Mouse (Mus musculus): ENCODE measurements around the gene Megf8. TPM values are rescaled to one million over a fixed set of nuclear protein-coding genes. Genes with fewer than 3 reads are reported as not detected.

Megf8 gene
- polyA plus RNA-seq, 1 experiment = 69.3 TPM

DNA sequence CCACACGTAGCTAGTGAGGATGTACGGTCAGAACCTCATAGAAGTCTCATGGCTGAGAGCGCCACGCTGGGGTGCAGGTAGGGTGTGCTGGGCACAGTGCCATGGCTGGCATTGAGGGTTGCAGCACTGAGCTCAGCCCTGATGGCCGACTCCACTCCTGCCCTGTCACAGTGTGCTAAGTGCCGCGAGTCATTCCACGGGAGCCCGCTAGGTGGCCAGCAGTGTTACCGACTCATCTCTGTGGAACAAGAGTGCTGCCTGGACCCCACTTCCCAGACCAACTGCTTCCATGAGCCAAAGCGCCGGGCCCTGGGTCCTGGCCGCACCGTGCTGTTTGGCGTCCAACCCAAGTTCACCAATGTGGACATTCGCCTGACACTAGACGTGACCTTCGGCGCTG lies 46.2 kb downstream of the Megf8 start:
- no peak overlapping the region for H3K27ac ChIP-seq (ENCODE audit: insufficient read depth, low read length)
- TF ChIP-seq CTCF (IDR thresholded peaks at IDR 0.05; ENCODE audit: extremely low read depth, insufficient read depth, low read length) (no peak), POLR2A (IDR thresholded peaks at IDR 0.05; ENCODE audit: extremely low read depth, insufficient read depth, low read length) (no peak)

DNA sequence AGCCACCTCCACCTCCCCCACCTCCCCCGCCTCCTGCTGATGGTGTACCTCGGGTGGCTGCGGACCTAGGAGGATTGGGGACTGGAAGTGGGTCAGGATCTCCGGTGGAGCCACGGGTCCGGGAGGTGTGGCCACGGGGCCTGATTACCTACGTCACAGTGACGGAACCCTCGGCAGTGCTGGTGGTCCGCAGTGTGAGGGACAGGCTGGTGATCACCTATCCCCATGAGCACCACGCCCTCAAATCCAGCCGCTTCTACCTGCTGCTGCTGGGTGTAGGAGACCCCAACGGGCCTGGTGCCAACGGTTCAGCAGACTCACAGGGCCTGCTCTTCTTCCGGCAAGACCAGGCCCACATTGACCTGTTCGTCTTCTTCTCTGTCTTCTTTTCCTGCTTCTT lies 46.7 kb downstream of the Megf8 start:
- no peak overlapping the region for H3K4me3 ChIP-seq (ENCODE audit: insufficient read depth, low read length)
- TF ChIP-seq CTCF (IDR thresholded peaks at IDR 0.05; ENCODE audit: extremely low read depth, insufficient read depth, low read length) = no peak
- no peak for TF ChIP-seq POLR2A (IDR thresholded peaks at IDR 0.05; ENCODE audit: extremely low read depth, insufficient read depth, low read length)
- 0 out of 2 replicates have a peak, but pooled peaks cover under 1% of the 10 kb centered on the region for H3K4me1 ChIP-seq (ENCODE audit: control insufficient read depth, insufficient read depth, low read length)
- H3K27ac ChIP-seq (ENCODE audit: insufficient read depth, low read length) = no peak overlapping the region

More for the DNA sequence above, 46.2 kb downstream of the Megf8 start:
- H3K4me3 ChIP-seq (ENCODE audit: insufficient read depth, low read length) = no peak overlapping the region
- no peaks in the 10 kb centered on the region for H3K4me1 ChIP-seq (ENCODE audit: control insufficient read depth, insufficient read depth, low read length)

DNA sequence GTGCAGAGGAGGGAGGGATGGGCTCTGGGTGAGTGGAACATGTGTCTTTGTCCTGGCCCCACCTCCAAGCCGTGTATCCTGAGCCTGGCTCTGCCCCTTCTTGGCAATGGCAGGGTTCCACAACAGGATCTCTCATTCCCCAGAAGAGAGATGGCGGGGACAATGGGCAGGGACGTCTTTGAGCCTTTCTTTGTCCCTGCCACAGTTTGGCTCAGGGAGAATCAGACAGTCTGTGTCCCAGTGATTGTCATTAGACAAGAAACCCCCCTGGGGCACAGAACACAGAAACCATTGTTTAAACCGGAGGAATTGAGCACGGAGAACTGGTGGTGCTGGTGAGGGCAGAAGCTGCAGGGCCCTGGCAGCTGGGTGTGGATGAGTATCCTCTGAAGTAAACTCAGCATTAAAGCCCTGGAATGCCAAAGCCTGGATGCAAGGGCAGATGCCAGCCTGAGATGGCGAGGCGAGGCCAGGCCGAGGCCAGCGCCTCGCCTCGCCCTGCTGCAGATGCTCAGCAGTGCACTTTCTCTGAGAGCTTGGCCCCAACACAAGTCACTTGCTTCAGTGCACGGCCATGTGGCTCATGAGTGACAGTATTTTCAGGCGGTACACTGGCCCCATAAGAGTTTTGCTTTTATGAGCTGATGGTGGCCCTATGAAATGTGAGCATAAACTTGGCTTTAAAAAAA lies 49.1 kb downstream of the Megf8 start:
- no peak for TF ChIP-seq POLR2A (IDR thresholded peaks at IDR 0.05; ENCODE audit: extremely low read depth, insufficient read depth, low read length)
- no peak for TF ChIP-seq CTCF (IDR thresholded peaks at IDR 0.05; ENCODE audit: extremely low read depth, insufficient read depth, low read length)
- Histone ChIP-seq H3K4me1 (ENCODE audit: control insufficient read depth, insufficient read depth, low read length) (0 out of 2 replicates have a peak, but pooled peaks cover 2% of the 10 kb centered on the region), H3K27ac (ENCODE audit: insufficient read depth, low read length) (no peak overlapping the region), H3K4me3 (ENCODE audit: insufficient read depth, low read length) (no peak overlapping the region)

DNA sequence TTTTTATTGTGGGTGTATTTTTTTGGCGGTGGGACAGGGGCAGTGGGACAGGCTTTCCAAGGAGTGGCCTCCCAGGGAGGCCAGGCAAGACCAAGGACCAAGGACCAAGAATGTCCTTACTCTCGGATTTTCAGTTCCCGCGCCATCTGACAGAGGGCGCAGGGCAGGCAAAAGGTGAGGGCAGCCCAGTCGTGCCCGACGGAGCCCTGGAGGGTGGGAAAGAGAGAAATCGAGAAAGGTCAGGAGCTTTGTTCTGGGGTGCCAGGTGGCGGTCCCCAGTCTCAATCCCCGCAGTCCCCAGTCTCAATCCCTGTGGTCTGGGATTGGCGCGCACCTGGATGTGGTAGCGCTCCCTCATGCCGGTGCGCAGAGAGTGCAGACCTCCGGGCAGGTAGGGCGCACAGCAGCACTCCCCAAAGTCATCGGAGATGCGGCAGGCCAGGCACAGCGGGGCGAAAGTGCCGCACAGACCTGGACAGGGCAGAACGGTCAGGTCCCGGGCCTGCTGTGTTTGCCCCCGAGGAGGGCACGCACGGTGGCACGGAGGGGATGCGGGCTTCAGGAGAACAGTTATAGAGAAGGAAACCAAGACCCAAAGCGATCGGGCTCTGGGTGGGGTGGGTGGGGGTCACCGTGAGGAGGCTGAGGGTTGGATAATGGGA lies 50.8 kb downstream of the Megf8 start:
- no peak overlapping the region for H3K4me3 ChIP-seq (ENCODE audit: insufficient read depth, low read length)
- TF ChIP-seq POLR2A (IDR thresholded peaks at IDR 0.05; ENCODE audit: extremely low read depth, insufficient read depth, low read length) (no peak), CTCF (IDR thresholded peaks at IDR 0.05; ENCODE audit: extremely low read depth, insufficient read depth, low read length) (0 out of 2 replicates have a peak, but pooled peaks have one; percentile 17)
- H3K27ac ChIP-seq (ENCODE audit: insufficient read depth, low read length) = no peak overlapping the region
- H3K4me1 ChIP-seq (ENCODE audit: control insufficient read depth, insufficient read depth, low read length) = 0 out of 2 replicates have a peak, but pooled peaks cover 2% of the 10 kb centered on the region

DNA sequence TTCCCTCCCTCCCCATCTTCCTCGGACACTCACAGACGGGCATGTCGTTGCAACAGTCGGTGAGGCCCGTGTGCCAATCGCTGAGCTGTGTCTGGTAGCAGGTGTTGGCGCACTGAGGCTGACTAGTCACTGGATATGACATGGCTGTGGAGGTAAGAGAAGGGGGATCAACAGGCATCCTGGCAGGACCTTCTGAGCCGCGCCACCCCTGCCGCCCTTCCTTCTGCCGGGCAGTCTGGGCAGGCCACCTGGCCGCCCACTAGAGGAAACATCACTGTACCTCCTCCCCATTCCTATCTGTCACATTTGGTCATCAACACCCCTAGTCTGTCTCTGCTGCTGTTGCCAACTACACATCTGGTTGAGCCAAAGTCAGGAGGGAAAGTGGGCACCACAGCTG lies 51.4 kb downstream of the Megf8 start:
- Histone ChIP-seq H3K27ac (ENCODE audit: insufficient read depth, low read length) (no peak overlapping the region), H3K4me1 (ENCODE audit: control insufficient read depth, insufficient read depth, low read length) (0 out of 2 replicates have a peak, but pooled peaks cover 2% of the 10 kb centered on the region), H3K4me3 (ENCODE audit: insufficient read depth, low read length) (no peak overlapping the region)
- no peak for TF ChIP-seq POLR2A (IDR thresholded peaks at IDR 0.05; ENCODE audit: extremely low read depth, insufficient read depth, low read length)
- no peak for TF ChIP-seq CTCF (IDR thresholded peaks at IDR 0.05; ENCODE audit: extremely low read depth, insufficient read depth, low read length)

DNA sequence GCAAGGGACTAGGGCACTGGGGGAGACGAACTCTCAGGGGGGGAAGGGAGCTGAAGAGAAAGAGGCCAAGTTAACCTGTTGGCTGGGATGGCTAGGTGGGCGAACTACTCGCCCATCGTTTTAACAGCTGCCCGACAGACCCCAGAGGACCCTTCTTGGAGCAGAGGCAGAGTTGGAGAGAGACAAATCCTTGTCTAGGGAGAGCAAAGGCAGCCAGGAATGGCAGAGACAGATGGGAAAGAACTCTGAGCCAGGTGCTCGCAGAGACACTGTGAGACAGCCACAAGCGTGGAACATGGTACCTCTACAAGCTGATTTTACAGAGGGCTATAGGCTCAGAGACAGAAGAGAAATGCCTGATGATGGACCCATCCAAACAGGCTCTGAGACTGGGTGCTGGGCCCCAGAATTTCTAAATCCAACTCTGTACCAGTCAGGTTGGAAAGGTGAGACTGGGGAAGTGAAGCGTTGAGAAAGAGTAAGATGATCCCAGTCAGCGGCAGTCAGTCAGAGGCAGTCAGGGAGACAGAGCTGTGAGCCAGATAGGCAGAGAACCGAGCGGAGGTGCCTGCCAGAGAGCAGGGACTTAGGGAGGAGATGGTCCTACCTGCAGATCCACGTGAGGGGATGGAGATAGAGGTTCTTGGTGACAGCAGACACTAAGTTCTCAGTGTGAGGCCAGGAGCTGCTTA lies 52.2 kb downstream of the Megf8 start, which contains the start of gene Cnfn:
Gene Cnfn (minus strand): TSS at position 667 of the 692 bp plus-strand sequence.
- Histone ChIP-seq H3K27ac (ENCODE audit: insufficient read depth, low read length) (no peak within 1 kb of the TSS), H3K4me3 (ENCODE audit: insufficient read depth, low read length) (no peak within 1 kb of the TSS), H3K4me1 (ENCODE audit: control insufficient read depth, insufficient read depth, low read length) (0 out of 2 replicates have a peak, but pooled peaks cover 2% of the 10 kb centered on the region)
- TF ChIP-seq CTCF (IDR thresholded peaks at IDR 0.05; ENCODE audit: extremely low read depth, insufficient read depth, low read length) (no peak), POLR2A (IDR thresholded peaks at IDR 0.05; ENCODE audit: extremely low read depth, insufficient read depth, low read length) (no peak)

DNA sequence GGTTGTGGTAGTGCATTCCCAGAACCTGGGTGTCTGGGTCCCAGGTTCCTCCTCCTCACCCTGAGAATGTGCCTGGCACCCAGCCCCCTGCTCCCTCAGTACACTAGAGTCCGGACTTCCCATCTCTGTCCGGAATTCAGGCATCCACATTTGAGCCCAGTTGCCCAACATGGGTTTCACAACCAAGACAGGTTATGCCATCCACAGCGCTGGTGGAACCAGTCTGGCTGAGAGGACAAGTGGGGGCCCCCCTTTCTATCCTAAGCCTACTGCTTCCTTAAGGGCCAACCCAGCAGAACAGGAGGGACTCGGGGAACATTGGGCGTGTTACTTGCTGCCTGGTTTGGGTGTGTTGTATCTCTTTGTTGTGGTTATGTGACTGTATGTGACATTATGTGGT lies 55.5 kb downstream of the Megf8 start:
- Histone ChIP-seq H3K4me1 (ENCODE audit: control insufficient read depth, insufficient read depth, low read length) (0 out of 2 replicates have a peak, but pooled peaks cover 2% of the 10 kb centered on the region), H3K27ac (ENCODE audit: insufficient read depth, low read length) (no peak overlapping the region), H3K4me3 (ENCODE audit: insufficient read depth, low read length) (no peak overlapping the region)
- TF ChIP-seq POLR2A (IDR thresholded peaks at IDR 0.05; ENCODE audit: extremely low read depth, insufficient read depth, low read length) (no peak), CTCF (IDR thresholded peaks at IDR 0.05; ENCODE audit: extremely low read depth, insufficient read depth, low read length) (no peak)

DNA sequence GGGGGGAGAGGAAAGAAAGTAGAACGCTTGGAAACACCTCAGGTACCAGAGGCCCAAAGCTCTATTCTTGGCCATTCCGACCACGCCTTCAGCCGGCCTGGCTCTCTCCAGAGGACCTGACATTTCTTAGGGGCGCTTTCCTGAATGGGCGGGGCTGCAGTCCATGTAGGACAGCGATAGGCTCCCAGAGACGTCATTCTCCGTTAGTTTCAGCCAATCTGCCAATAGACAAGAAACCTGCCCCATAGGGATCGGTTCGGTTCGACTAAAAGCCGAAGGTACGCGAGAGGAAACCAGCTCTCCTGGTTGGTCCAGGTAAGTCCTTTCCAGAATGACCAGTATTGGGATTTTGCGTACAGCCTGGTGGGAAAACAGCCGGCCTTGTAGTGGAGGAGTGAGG lies 59.6 kb downstream of the Megf8 start:
- Histone ChIP-seq H3K27ac (ENCODE audit: insufficient read depth, low read length) (no peak overlapping the region), H3K4me1 (ENCODE audit: control insufficient read depth, insufficient read depth, low read length) (peaks cover 3% of the 10 kb centered on the region; the same call in 1 of the 2 replicates), H3K4me3 (ENCODE audit: insufficient read depth, low read length) (peak overlapping the region; percentile 64)
- peak; percentile 89 for TF ChIP-seq POLR2A (IDR thresholded peaks at IDR 0.05; ENCODE audit: extremely low read depth, insufficient read depth, low read length)
- TF ChIP-seq CTCF (IDR thresholded peaks at IDR 0.05; ENCODE audit: extremely low read depth, insufficient read depth, low read length) = no peak

DNA sequence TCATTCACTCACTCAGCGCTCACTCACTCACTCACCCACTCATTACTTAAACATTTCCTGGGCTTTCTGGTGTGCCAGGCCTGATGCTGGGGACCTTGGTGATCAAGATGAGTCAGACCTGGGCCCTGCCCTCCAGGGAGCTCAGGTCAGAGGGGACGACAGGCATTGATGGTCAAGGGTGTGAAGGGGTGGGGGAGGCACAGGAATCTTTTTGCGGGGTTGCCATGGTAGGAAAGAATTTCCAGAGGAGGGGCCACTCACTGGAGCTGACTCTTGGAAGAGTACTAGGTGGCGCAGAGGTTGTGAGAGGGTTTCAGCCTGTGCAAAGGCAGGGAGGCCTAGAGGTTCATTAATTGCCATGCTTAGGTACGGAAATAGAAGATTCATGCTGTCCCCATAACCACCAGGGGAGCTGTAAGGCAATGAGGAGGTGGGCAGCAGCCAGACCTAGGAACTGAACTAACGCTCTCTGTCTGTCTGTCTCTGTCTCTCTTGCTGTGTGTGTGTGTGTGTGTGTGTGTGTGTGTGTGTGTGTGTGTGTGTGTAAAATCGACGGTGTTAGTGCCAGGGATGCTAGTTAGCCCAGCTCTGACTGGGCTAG lies 60.2 kb downstream of the Megf8 start:
- H3K27ac ChIP-seq (ENCODE audit: insufficient read depth, low read length) = no peak overlapping the region
- peak overlapping the region; percentile 64 for H3K4me3 ChIP-seq (ENCODE audit: insufficient read depth, low read length)
- no peak for TF ChIP-seq POLR2A (IDR thresholded peaks at IDR 0.05; ENCODE audit: extremely low read depth, insufficient read depth, low read length)
- 0 out of 2 replicates have a peak, but pooled peaks have one; percentile 7 for TF ChIP-seq CTCF (IDR thresholded peaks at IDR 0.05; ENCODE audit: extremely low read depth, insufficient read depth, low read length)
- peaks cover 3% of the 10 kb centered on the region; the same call in 1 of the 2 replicates for H3K4me1 ChIP-seq (ENCODE audit: control insufficient read depth, insufficient read depth, low read length)
